In genomic region chr8:124633001-124633703, GRCm38 (mm10) we compare ENCODE assay signal across 8 mouse cellular contexts. TPM values are rescaled to one million over a fixed set of nuclear protein-coding genes. Genes with fewer than 3 reads are reported as not detected.
A peak's percentile ranks its signal among the peaks of the same experiment; 100 is the strongest.
DNase-seq lines count a peak whose midpoint lies in the region; ATAC-seq and TF ChIP-seq lines count a peak whose summit lies in the region.
"Had no signal": no experiment of that assay in that cellular context is flagged by ENCODE, and none has a peak within 500 bp of the region (broad histone marks: within the 10 kb centered on the region; RNA-seq: fewer than 3 reads in every experiment).

No protein-coding gene starts in this region.

- H3K4me2 ChIP-seq in kidney, embryonic 16.5 days (replicated peaks; ENCODE audit: low read depth, low read length): no peak overlapping the region
- no peak overlapping the region for H3K4me2 ChIP-seq in forebrain, embryonic 15.5 days (replicated peaks)
- H3K4me2 ChIP-seq: neural tube, embryonic 12.5 days had no signal

- no peak for TF ChIP-seq CTCF in bone marrow macrophage, adult 2 months (IDR thresholded peaks at IDR 0.05; ENCODE audit: low read depth, low read length)

- 68% methylated on average over 14 of the region's 14 CpGs for WGBS in kidney, embryonic 16.5 days
- 81% methylated on average over 14 of the region's 14 CpGs for WGBS in forebrain, embryonic 15.5 days

- ATAC-seq in kidney, embryonic 16.5 days (ENCODE audit: low FRiP score, low TSS enrichment): peak; percentile 61
- ATAC-seq in megakaryocyte progenitor cell, adult 5-6 weeks (replicated peaks; ENCODE audit: poor library complexity): peak; percentile 46
- ATAC-seq in megakaryocyte-erythroid progenitor cell, adult 5-6 weeks (replicated peaks; ENCODE audit: low FRiP score, low TSS enrichment, poor library complexity, severe bottlenecking): no peak
- ATAC-seq in forebrain, embryonic 15.5 days (replicated peaks): no peak

- DNase-seq in MN1 (ENCODE audit: low spot score): peak; percentile 34
- DNase-seq in heart, adult 8-10 months (ENCODE audit: low spot score): peak; percentile 88

- H3K4me3 ChIP-seq in bone marrow macrophage, adult 2 months (ENCODE audit: insufficient read depth, low read length): no peak overlapping the region
- H3K4me3 ChIP-seq in kidney, embryonic 16.5 days (ENCODE audit: low read length): no peak overlapping the region
- no peak overlapping the region for H3K4me3 ChIP-seq in forebrain, embryonic 15.5 days
- H3K4me3 ChIP-seq: neural tube, embryonic 12.5 days had no signal

- no peaks in the 10 kb centered on the region for H3K27me3 ChIP-seq in kidney, embryonic 16.5 days (ENCODE audit: insufficient read depth, low read length)
- no peaks in the 10 kb centered on the region for H3K27me3 ChIP-seq in forebrain, embryonic 15.5 days
- H3K27me3 ChIP-seq: neural tube, embryonic 12.5 days had no signal

- no peaks in the 10 kb centered on the region for H3K9me3 ChIP-seq in kidney, embryonic 16.5 days (ENCODE audit: low read length)
- no peaks in the 10 kb centered on the region for H3K9me3 ChIP-seq in forebrain, embryonic 15.5 days
- H3K9me3 ChIP-seq: neural tube, embryonic 12.5 days had no signal

- H3K36me3 ChIP-seq in kidney, embryonic 16.5 days (ENCODE audit: insufficient read depth, low read length): peaks cover 24% of the 10 kb centered on the region; the same call in 1 of the 2 replicates
- H3K36me3 ChIP-seq in forebrain, embryonic 15.5 days: peaks cover 18% of the 10 kb centered on the region

- TF ChIP-seq POLR2A in bone marrow macrophage, adult 2 months (IDR thresholded peaks at IDR 0.05; ENCODE audit: borderline replicate concordance, low read depth, low read length): no peak

- 0 out of 2 replicates have a peak overlapping the region, but pooled peaks have one; percentile 22 for H3K9ac ChIP-seq in kidney, embryonic 16.5 days (replicated peaks; ENCODE audit: low read length)
- H3K9ac ChIP-seq in forebrain, embryonic 15.5 days (replicated peaks): no peak overlapping the region
- H3K9ac ChIP-seq: neural tube, embryonic 12.5 days had no signal

- 0 out of 2 replicates have a peak overlapping the region, but pooled peaks have one; percentile 0 for H3K27ac ChIP-seq in bone marrow macrophage, adult 2 months (ENCODE audit: insufficient read depth, low read depth, low read length)
- H3K27ac ChIP-seq in kidney, embryonic 16.5 days (ENCODE audit: low read length): peak overlapping the region; percentile 70
- H3K27ac ChIP-seq in forebrain, embryonic 15.5 days (replicated peaks): no peak overlapping the region
- H3K27ac ChIP-seq: neural tube, embryonic 12.5 days had no signal

- peaks cover 11% of the 10 kb centered on the region for H3K4me1 ChIP-seq in bone marrow macrophage, adult 2 months (ENCODE audit: control insufficient read depth, insufficient read depth, low read length)
- no peaks in the 10 kb centered on the region; the same call in 1 of the 2 replicates for H3K4me1 ChIP-seq in kidney, embryonic 16.5 days (ENCODE audit: insufficient read depth, low read length)
- H3K4me1 ChIP-seq in forebrain, embryonic 15.5 days: peaks cover 16% of the 10 kb centered on the region
- H3K4me1 ChIP-seq: neural tube, embryonic 12.5 days had no signal

RNA-seq across cellular contexts. Expression of gene 2310022B05Rik, which starts 30.0 kb away (rescaled TPM):
- 8.7 and 9.3 TPM in 2 replicates for polyA plus RNA-seq in bone marrow macrophage, adult 2 months (2012; ENCODE audit: insufficient read depth, insufficient read length, missing spikeins)
- total RNA-seq in heart, adult 8-10 months (2022): 10 to 100 TPM; 42.8 to 61.1 (median 50.7) TPM
- polyA plus RNA-seq in kidney, embryonic 16.5 days (2015; fragmentation: Nextera tagmentation; extraction: Ambion mirVana): 28.0 and 31.7 TPM in 2 replicates
- 6.3 and 7.0 TPM in 2 replicates for total RNA-seq in megakaryocyte progenitor cell, adult 5-6 weeks (2015)
- total RNA-seq in megakaryocyte progenitor cell, adult 5-6 weeks (2017): 3.0 and 3.1 TPM in 2 replicates
- total RNA-seq in megakaryocyte-erythroid progenitor cell, adult 5-6 weeks (2014; fragmentation: Nextera tagmentation): 33.5 and 34.7 TPM in 2 replicates
- total RNA-seq in megakaryocyte-erythroid progenitor cell, adult 5-6 weeks (2017): 3.7 and 4.4 TPM in 2 replicates
- 27.6 and 28.5 TPM in 2 replicates for polyA plus RNA-seq in forebrain, embryonic 15.5 days (2015; fragmentation: Nextera tagmentation; extraction: Ambion mirVana)

RNA-seq across cellular contexts. Expression of gene Capn9, which starts 57.2 kb away (rescaled TPM):
- not detected in 2 replicates for polyA plus RNA-seq in bone marrow macrophage, adult 2 months (2012; ENCODE audit: insufficient read depth, insufficient read length, missing spikeins)
- not detected for total RNA-seq in heart, adult 8-10 months (2022)
- polyA plus RNA-seq in kidney, embryonic 16.5 days (2015; fragmentation: Nextera tagmentation; extraction: Ambion mirVana): not detected in 2 replicates
- total RNA-seq in megakaryocyte progenitor cell, adult 5-6 weeks (2015): not detected in 2 replicates
- not detected in 2 replicates for total RNA-seq in megakaryocyte progenitor cell, adult 5-6 weeks (2017)
- not detected in 2 replicates for total RNA-seq in megakaryocyte-erythroid progenitor cell, adult 5-6 weeks (2014; fragmentation: Nextera tagmentation)
- total RNA-seq in megakaryocyte-erythroid progenitor cell, adult 5-6 weeks (2017): not detected in 2 replicates
- polyA plus RNA-seq in forebrain, embryonic 15.5 days (2015; fragmentation: Nextera tagmentation; extraction: Ambion mirVana): 0.08 and 0.11 TPM in 2 replicates
- polyA plus RNA-seq: neural tube, embryonic 12.5 days had no signal

Comparison
In these comparisons a context has a peak if more than half of its experiments do, and no peak if none do; other contexts are left out.
1. ATAC-seq: peak in kidney, embryonic 16.5 days (single experiment) and megakaryocyte progenitor cell, adult 5-6 weeks (single experiment); none in megakaryocyte-erythroid progenitor cell, adult 5-6 weeks (single experiment) and forebrain, embryonic 15.5 days (single experiment).